Mouse (Mus musculus): ENCODE data around the gene Ctla2a. TPM values are rescaled to one million over a fixed set of nuclear protein-coding genes. Genes with fewer than 3 reads are reported as not detected.
"Not testable (repeated sequence)": the region's sequence is repeated elsewhere in the genome, so short reads cannot be mapped to it uniquely, and the experiment has no call there.

Ctla2a gene
- 49.0 and 60.9 TPM in 2 replicates for polyA plus RNA-seq (2012; rRNA removed)

- WGBS = 23% methylated on average over 5 of the region's 5 CpGs
- no peaks in the 10 kb centered on the region; the same call in 1 of the 2 replicates for H3K4me1 ChIP-seq (ENCODE audit: control insufficient read depth, insufficient read depth, low read length)
- TF ChIP-seq POLR2A (IDR thresholded peaks at IDR 0.05; ENCODE audit: borderline replicate concordance, extremely low read depth, low read depth, low read length) (peak; percentile 67; the same call in 1 of the 2 replicates), CTCF (IDR thresholded peaks at IDR 0.05; ENCODE audit: insufficient read depth, low read length) (no peak)
- H3K4me3 ChIP-seq (replicated peaks; ENCODE audit: extremely low read depth, low read depth, low read length) = peak within 1 kb of the TSS; percentile 67
- DNase-seq = peak; percentile 19
These were observed at the start of gene Ctla2a, which contains the start of gene Gm49391 for GRCm38 (mm10) chr13:60936500-60936901. Gene Ctla2a, minus strand, starts transcription at chr13:60936625. Gene Gm49391, minus strand, starts transcription at chr13:60936571.

GRCm38 (mm10) chr13:60972319-60972718 lies 35.9 kb upstream of the Ctla2a start:
- not testable (repeated sequence) for H3K4me1 ChIP-seq (ENCODE audit: control insufficient read depth, insufficient read depth, low read length); H3K4me3 ChIP-seq (replicated peaks; ENCODE audit: extremely low read depth, low read depth, low read length); DNase-seq
- WGBS = 71% methylated on average over 4 of the region's 4 CpGs

- not testable (repeated sequence) for H3K4me1 ChIP-seq (ENCODE audit: control insufficient read depth, insufficient read depth, low read length); H3K4me3 ChIP-seq (replicated peaks; ENCODE audit: extremely low read depth, low read depth, low read length)
- peak; percentile 5 for DNase-seq
- WGBS = 21% methylated on average over 5 of the region's 5 CpGs
These were observed 27.6 kb upstream of the Ctla2a start for GRCm38 (mm10) chr13:60963985-60964384.

GRCm38 (mm10) chr13:60961706-60962105 lies 25.3 kb upstream of the Ctla2a start:
- Histone ChIP-seq H3K4me3 (replicated peaks; ENCODE audit: extremely low read depth, low read depth, low read length) (no peak overlapping the region), H3K4me1 (ENCODE audit: control insufficient read depth, insufficient read depth, low read length) (no peaks in the 10 kb centered on the region)
- 64% methylated on average over 5 of the region's 5 CpGs for WGBS
- no peak for DNase-seq
- TF ChIP-seq POLR2A (IDR thresholded peaks at IDR 0.05; ENCODE audit: borderline replicate concordance, extremely low read depth, low read depth, low read length) (no peak), CTCF (IDR thresholded peaks at IDR 0.05; ENCODE audit: insufficient read depth, low read length) (no peak)

GRCm38 (mm10) chr13:60941884-60942283 lies 5.5 kb upstream of the Ctla2a start, which contains the start of gene Tpbpa:
Gene Tpbpa, minus strand, starts transcription at chr13:60941984.
- WGBS = 80% methylated on average over 3 of the region's 3 CpGs
- not testable (repeated sequence) for H3K4me3 ChIP-seq (replicated peaks; ENCODE audit: extremely low read depth, low read depth, low read length)

GRCm38 (mm10) chr13:60935490-60935889 lies 935 bp downstream of the Ctla2a start, which contains the start of gene Gm49393:
Gene Gm49393, minus strand, starts transcription at chr13:60935590.
- DNase-seq = not testable (repeated sequence)
- H3K4me3 ChIP-seq (replicated peaks; ENCODE audit: extremely low read depth, low read depth, low read length) = peak within 1 kb of the TSS; percentile 67
- 49% methylated on average over 2 of the region's 2 CpGs for WGBS

More at GRCm38 (mm10) chr13:60941884-60942283, 5.5 kb upstream of the Ctla2a start, which contains the start of gene Tpbpa:
- DNase-seq; H3K4me1 ChIP-seq (ENCODE audit: control insufficient read depth, insufficient read depth, low read length): not testable (repeated sequence)

GRCm38 (mm10) chr13:60904780-60905179 lies 31.6 kb downstream of the Ctla2a start, which contains the start of gene Tpbpb:
Gene Tpbpb, minus strand, starts transcription at chr13:60904880.
- not testable (repeated sequence) for H3K4me1 ChIP-seq (ENCODE audit: control insufficient read depth, insufficient read depth, low read length); H3K4me3 ChIP-seq (replicated peaks; ENCODE audit: extremely low read depth, low read depth, low read length)
- WGBS = 85% methylated on average over 2 of the region's 2 CpGs

More at GRCm38 (mm10) chr13:60935490-60935889, 935 bp downstream of the Ctla2a start, which contains the start of gene Gm49393:
- not testable (repeated sequence) for H3K4me1 ChIP-seq (ENCODE audit: control insufficient read depth, insufficient read depth, low read length)

GRCm38 (mm10) chr13:60897328-60897727 lies 39.1 kb downstream of the Ctla2a start, which contains the start of gene Ctla2b:
Gene Ctla2b, minus strand, starts transcription at chr13:60897447.
- DNase-seq = peak; percentile 33
- WGBS = 23% methylated on average over 3 of the region's 3 CpGs
- no peak for TF ChIP-seq CTCF (IDR thresholded peaks at IDR 0.05; ENCODE audit: insufficient read depth, low read length)
- TF ChIP-seq POLR2A (IDR thresholded peaks at IDR 0.05; ENCODE audit: borderline replicate concordance, extremely low read depth, low read depth, low read length) = peak; percentile 58; the same call in 1 of the 2 replicates

More at GRCm38 (mm10) chr13:60904780-60905179, 31.6 kb downstream of the Ctla2a start, which contains the start of gene Tpbpb:
- DNase-seq = not testable (repeated sequence)

GRCm38 (mm10) chr13:60896794-60897193 lies 39.6 kb downstream of the Ctla2a start, which contains the start of gene Gm49392:
Gene Gm49392, minus strand, starts transcription at chr13:60896894.
- 81% methylated on average over 8 of the region's 8 CpGs for WGBS
- not testable (repeated sequence) for H3K4me3 ChIP-seq (replicated peaks; ENCODE audit: extremely low read depth, low read depth, low read length); H3K4me1 ChIP-seq (ENCODE audit: control insufficient read depth, insufficient read depth, low read length); DNase-seq

More at GRCm38 (mm10) chr13:60897328-60897727, 39.1 kb downstream of the Ctla2a start, which contains the start of gene Ctla2b:
- Histone ChIP-seq H3K4me1 (ENCODE audit: control insufficient read depth, insufficient read depth, low read length) (peaks cover 3% of the 10 kb centered on the region), H3K4me3 (replicated peaks; ENCODE audit: extremely low read depth, low read depth, low read length) (no peak within 1 kb of the TSS)

GRCm38 (mm10) chr13:60895406-60896160 lies 40.8 kb downstream of the Ctla2a start:
- no peak for DNase-seq
- TF ChIP-seq POLR2A (IDR thresholded peaks at IDR 0.05; ENCODE audit: borderline replicate concordance, extremely low read depth, low read depth, low read length) (no peak), CTCF (IDR thresholded peaks at IDR 0.05; ENCODE audit: insufficient read depth, low read length) (no peak)

More at GRCm38 (mm10) chr13:60895406-60896160, 40.8 kb downstream of the Ctla2a start:
- H3K4me3 ChIP-seq (replicated peaks; ENCODE audit: extremely low read depth, low read depth, low read length) = no peak overlapping the region
- H3K4me1 ChIP-seq (ENCODE audit: control insufficient read depth, insufficient read depth, low read length) = peaks cover 3% of the 10 kb centered on the region

All from lung, adult 2 months (tissue).